Mouse (Mus musculus) frontal cortex, adult (tissue): ENCODE measurements around the gene Wdtc1.

Source experiments
- ATAC-seq: cut with Nextera tagmentation; 2 replicates; pipeline ENCODE4 v1.9.2; 2017; ENCODE audit warnings: mild to moderate bottlenecking, moderate library complexity, mixed read lengths; ENCODE audit not compliant: low TSS enrichment

Wdtc1 gene

GRCm38 (mm10) chr4:133375812-133376577, 22.7 kb upstream of the Wdtc1 start:
- no peak for ATAC-seq

GRCm38 (mm10) chr4:133374011-133374410, 20.7 kb upstream of the Wdtc1 start:
- ATAC-seq, result no peak

- no peak for ATAC-seq
These were observed 19.0 kb upstream of the Wdtc1 start for GRCm38 (mm10) chr4:133372278-133372665.

- ATAC-seq, result no peak
These were observed 18.5 kb upstream of the Wdtc1 start for GRCm38 (mm10) chr4:133371621-133372277.

GRCm38 (mm10) chr4:133370298-133371274, 17.3 kb upstream of the Wdtc1 start:
- no peak for ATAC-seq

GRCm38 (mm10) chr4:133369553-133370297, 16.4 kb upstream of the Wdtc1 start, which contains the start of gene Slc9a1:
Slc9a1 (plus strand) TSS chr4:133369706.
- peak; percentile 87 for ATAC-seq

- no peak for ATAC-seq
These were observed 1.4 kb upstream of the Wdtc1 start for GRCm38 (mm10) chr4:133354641-133355040.

GRCm38 (mm10) chr4:133352797-133353196, 484 bp downstream of the Wdtc1 start:
- ATAC-seq, result no peak

GRCm38 (mm10) chr4:133348051-133348775, 5.1 kb downstream of the Wdtc1 start:
- ATAC-seq, result no peak

GRCm38 (mm10) chr4:133347624-133348023, 5.7 kb downstream of the Wdtc1 start:
- ATAC-seq, result no peak

GRCm38 (mm10) chr4:133346577-133346976, 6.7 kb downstream of the Wdtc1 start:
- no peak for ATAC-seq

GRCm38 (mm10) chr4:133345702-133346101, 7.6 kb downstream of the Wdtc1 start:
- no peak for ATAC-seq

GRCm38 (mm10) chr4:133344112-133344511, 9.2 kb downstream of the Wdtc1 start:
- ATAC-seq, result no peak

GRCm38 (mm10) chr4:133340217-133340616, 13.1 kb downstream of the Wdtc1 start:
- ATAC-seq, result no peak

GRCm38 (mm10) chr4:133339148-133339749, 14.0 kb downstream of the Wdtc1 start:
- peak; percentile 98 for ATAC-seq

- ATAC-seq, result no peak; the same call in none of the 2 replicates
These were observed 14.7 kb downstream of the Wdtc1 start for GRCm38 (mm10) chr4:133338521-133339095.

GRCm38 (mm10) chr4:133337833-133338520, 15.3 kb downstream of the Wdtc1 start:
- ATAC-seq, result no peak

- ATAC-seq, result no peak
These were observed 20.0 kb downstream of the Wdtc1 start for GRCm38 (mm10) chr4:133333306-133333705.

GRCm38 (mm10) chr4:133330296-133330695, 23.0 kb downstream of the Wdtc1 start:
- no peak for ATAC-seq
